Mouse (Mus musculus) retina, embryonic 14.5 days (tissue): Measurements from ENCODE around the gene Ydjc.

ENCODE experiments used
- DNase-seq: peaks from one replicate; pipeline ENCODE4 v3.0.0-alpha.2; 2015; ENCODE audit warnings: low spot score

Gene Ydjc

DNA sequence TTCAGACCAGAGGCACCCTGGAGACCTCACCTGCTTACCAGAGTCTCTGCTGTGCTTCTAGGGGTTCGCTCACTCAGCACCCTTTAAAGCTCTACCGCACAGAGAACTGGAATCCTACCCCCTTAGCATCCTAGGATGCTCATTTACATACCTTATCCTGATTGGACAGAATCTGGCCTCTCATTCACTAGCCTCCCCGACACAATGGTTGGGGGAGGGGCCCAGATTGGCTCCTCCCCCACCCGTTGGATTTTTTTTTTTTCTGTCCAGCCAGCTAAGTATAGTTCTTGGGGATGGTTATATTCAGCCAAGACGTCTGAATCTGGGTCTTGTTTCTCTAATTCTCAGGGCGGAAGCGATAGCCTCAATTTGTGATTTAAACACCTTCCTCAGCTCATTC is at the start of gene Ydjc:
TSS of gene Ydjc (plus strand) at position 283 of the 400 bp plus-strand sequence.
- DNase-seq = peak; percentile 54

- no peak for DNase-seq
Observed at GRCm38 (mm10) chr16:17096938-17097337, 47.5 kb upstream of the Ydjc start.

GRCm38 (mm10) chr16:17102630-17103220 is 41.7 kb upstream of the Ydjc start:
- DNase-seq = no peak

DNA sequence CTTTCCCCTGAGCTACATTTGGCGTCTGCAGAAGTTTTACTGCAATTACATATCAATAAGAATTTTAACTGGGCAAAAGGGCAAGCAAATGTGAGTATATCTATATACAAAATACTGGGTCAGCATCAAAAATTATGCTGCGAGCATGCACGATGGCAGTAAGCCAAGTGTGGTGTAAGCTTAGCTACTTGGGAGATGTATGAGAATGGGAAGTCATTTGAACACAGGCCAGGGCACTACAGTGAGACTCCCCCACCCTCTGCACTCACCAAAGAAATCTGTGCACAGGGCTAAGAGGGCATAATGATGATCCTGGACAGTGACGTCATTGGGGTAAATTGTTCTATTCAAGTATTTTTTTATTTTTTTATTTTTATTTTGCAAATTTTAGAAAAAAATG is 39.8 kb upstream of the Ydjc start:
- DNase-seq = no peak

- peak; percentile 88 for DNase-seq
Observed at GRCm38 (mm10) chr16:17110771-17111743, 33.4 kb upstream of the Ydjc start, which contains the start of gene Ppil2. Gene Ppil2, minus strand, starts transcription at chr16:17111257.

DNA sequence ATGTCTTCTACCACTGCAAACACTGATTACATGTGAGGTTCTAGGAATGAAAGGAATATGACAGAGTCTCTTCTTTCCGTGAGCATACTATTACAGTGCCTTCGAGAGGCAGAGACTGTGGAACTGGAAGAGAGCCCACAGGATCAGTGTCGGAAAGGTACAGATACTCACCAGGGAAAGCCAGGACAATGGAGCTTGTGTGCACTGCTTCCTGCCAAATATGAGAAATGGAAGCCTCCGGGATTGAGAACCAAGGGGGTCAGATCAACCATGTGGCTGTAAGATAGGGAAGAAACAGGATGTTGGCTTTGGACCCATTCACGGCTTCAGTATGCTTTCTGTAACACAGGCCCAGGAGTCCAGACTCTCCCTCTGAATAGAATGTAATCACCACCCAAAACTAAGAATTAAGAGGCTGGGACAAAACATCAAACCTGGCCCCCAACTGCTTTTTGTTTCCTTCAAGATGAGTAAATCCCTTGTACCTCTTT is 27.1 kb upstream of the Ydjc start:
- DNase-seq = no peak

GRCm38 (mm10) chr16:17121569-17121968 is 22.9 kb upstream of the Ydjc start:
- no peak for DNase-seq

GRCm38 (mm10) chr16:17124119-17124870 is 20.1 kb upstream of the Ydjc start:
- peak; percentile 67 for DNase-seq

DNA sequence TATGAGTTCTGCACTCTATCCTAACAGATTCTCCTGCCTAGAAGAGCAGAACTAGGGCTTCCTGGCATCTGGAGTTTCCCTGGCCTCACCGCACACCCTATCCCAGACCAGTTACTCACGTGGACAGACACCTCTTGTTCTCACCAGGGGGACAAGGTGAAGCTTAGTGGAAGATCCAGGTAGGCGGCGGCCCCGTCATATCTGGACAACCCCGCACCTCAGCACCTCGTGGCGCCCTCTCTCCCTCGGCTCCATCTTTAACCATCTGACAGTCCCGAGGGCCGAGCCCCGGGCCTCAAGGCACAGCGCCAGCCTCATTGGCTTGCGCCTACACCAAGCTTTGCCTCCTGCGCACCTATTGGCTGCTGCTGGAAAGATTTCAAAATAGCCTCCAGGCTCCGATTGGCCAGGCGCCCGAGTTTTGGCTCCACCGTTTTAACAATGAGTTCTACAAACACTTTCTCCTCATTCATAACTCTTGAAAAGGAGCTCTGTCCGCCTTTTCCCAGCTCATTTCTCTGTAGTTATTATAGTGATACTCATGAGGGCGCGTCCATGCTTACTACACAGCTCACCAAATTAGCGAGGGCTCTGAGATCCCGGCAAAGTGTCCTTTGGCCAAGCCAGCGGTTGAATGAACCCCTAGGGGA is 19.4 kb upstream of the Ydjc start, which contains the start of gene 2610318N02Rik:
TSS of gene 2610318N02Rik (minus strand) at position 297 of the 650 bp plus-strand sequence.
- DNase-seq = peak; percentile 90

DNA sequence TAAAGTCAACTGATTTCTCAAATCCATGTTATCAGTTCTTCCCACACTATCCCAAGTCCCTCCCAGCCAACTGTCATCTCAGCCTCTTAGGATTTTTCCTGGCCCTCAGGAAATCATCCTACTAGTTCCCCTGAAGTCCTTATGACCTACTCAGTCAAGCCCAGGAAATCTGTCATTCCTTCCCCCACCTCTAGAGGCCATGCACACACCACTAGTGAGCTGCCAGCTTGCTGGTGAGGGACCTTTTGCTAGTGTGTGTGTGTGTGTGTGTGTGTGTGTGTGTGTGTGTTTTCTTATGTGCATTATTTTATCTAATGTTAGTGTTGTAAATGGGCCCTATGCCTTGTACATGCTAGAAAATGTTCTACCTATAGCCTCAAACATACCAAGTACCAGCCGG is 17.1 kb upstream of the Ydjc start:
- DNase-seq = peak; percentile 71

DNA sequence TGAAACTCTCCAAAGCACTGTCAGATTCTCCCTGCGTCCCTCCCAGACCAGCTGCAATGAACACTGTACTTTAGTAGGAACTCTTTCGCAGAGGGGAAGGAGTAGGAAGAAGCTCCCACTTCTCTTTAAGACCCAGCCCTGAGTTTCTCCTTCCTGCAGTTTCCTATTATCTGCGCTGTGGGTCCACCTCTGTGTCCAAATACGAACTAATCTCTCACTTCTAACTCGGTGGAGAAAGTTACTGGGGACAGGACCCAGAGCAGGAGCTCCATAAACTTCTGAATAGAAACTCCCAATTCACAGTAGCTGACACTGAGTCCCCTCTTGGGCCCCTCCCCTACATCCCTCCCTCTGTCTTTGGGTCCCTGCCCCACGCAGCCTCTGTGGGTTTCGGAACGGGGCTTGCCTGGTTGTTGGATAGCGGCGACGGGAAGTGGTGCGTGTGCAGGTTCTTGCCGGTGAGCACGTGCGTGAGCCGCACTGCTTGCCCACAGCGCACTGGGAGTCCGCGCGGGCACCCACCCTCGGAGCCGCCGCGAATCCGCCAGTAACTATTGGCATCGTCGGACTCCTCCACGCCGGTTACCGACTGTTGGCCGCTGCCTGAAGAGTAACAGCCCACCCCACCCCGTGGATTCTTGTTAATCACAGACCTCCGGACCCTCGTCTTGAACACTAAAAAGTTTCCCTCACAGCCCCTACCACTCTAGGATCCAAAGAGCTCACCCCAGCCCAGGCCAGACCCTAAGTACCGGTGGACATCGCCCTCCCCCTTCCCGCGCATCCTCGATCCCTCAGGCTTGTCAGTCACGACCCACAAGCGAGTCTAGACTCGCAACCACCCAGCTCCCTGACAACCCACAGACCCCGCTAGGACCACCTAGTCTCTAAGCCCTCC is 13.0 kb upstream of the Ydjc start:
- DNase-seq = no peak

GRCm38 (mm10) chr16:17132089-17132905 is 12.1 kb upstream of the Ydjc start, which contains the start of gene Sdf2l1:
Gene Sdf2l1, minus strand, starts transcription at chr16:17132383.
- DNase-seq = peak; percentile 99

GRCm38 (mm10) chr16:17132906-17133200 is 11.6 kb upstream of the Ydjc start:
- DNase-seq = no peak

DNA sequence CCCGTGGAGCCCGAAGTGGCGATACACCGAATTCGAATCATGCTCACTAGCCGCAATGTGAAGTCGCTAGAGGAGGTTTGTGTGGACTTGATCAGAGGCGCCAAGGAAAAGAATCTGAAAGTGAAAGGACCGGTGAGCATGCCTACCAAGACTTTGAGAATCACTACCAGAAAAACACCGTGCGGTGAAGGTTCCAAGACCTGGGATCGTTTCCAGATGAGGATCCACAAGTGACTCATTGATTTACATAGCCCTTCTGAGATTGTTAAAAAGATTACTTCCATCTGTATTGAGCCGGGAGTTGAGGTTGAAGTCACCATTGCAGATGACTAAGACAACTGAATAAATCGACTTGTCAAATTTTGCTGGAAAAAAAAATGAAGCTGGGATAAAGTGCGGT is 7.1 kb upstream of the Ydjc start:
- no peak for DNase-seq

DNA sequence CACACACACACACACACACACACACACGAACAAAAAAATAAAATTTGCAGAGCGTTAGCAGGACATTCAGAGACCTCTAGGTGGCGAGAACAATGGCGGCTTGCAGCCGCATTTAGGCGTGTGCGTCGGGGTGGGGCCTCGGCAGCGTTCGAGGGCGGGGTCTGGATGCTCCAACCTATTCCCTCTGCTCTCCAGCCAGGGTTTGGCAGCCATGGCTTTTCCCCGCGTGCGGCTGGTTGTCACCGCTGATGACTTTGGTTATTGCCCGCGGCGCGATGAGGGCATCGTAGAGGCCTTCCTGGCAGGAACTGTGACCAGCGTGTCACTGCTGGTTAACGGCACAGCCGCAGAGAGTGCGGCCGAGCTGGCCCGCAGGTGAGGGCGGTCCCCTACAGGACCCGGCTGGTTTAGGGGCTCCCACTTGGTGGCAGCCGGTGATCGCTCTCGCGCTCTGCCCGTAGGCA is 2.4 kb downstream of the Ydjc start, which contains the start of gene Ccdc116:
TSS of gene Ccdc116 (minus strand) at position 458 of the 464 bp plus-strand sequence.
- peak; percentile 92 for DNase-seq

DNA sequence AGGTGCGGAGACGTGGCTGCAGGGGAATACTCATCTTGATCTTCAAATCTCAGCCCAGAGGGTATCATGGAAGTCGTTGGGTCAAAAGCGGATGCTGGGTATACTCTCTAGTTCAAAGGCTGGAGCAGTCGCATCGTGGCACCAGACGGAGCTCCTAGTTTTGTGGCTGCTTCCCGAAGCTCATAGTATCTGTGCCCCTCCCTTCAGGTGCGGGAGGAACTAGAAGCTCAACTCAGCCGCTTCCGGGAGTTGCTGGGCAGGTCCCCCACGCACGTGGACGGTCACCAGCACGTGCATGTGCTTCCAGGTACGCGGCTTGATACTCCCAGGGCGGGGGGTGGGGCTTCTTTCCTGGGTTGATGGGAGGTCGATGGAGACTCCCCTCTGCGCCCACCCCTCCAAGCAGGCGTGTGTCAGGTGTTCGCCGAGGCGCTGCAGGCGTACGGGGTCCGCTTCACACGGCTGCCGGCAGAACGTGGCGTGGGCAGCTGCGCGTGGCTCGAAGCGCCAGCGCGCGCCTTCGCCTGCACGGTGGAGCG is 3.0 kb downstream of the Ydjc start:
- DNase-seq = peak; percentile 45

DNA sequence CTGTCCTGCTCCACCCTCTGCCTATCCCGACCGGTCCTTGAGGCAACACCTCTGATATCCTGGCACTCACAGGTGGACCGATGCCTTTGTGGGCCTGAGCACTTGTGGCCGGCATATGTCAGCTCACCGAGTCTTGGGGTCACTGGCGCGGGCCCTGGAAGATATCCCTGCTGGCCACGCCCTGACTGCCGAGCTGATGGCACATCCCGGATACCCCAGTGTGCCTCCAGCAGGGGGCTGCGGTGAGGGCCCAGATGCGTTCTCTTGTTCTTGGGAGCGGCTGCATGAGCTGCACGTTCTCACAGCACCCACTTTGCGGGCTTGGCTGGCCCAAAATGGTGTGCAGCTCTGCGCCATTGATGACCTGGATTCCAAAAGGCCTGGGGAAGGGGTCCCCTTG is 3.7 kb downstream of the Ydjc start:
- DNase-seq = peak; percentile 68

DNA sequence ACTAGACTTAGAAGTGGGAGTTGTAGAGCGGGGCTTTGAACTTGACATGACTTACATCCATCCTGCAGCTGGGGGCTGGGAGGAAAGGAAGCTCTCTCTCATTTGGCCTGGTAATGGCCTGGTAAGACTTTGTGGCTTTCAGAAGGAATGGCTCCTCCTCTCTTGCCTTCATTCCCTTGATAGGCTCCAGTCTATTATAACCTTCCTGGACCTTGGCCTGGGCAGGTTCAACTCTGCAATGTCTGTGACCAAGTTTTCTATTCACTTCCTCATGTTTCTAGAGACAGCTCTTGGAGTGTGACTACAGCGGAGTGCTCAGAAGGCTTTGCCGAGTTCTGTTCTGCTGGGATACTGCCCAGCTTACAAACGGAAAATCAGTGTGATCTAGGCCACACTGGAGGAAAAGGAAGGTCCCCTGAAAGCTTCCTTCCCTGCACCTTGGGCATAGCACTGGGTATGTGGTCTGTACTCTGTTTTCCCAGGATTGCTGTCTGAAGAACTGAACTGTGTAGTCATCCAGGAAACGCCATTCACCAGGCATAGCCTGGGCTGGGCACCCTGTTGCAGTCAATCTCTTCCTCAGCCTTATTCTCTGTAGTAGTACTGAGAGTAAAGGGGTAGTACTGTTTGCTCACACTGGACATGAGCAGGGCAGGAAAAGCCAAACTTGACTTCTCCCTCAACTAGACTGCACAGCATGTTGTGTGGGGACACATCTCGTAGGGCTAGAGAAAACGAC is 6.3 kb downstream of the Ydjc start:
- DNase-seq = no peak

GRCm38 (mm10) chr16:17151874-17152273 is 7.5 kb downstream of the Ydjc start:
- no peak for DNase-seq
